Mouse (Mus musculus): ENCODE data around the gene Zbtb26. TPM values are rescaled to one million over a fixed set of nuclear protein-coding genes. Genes with fewer than 3 reads are reported as not detected.

Gene Zbtb26
- total and polyA plus RNA-seq, 3 experiments = 4.2 to 5.0 TPM; not detected in 1

- TF ChIP-seq POLR2AphosphoS5 (IDR thresholded peaks at IDR 0.05; ENCODE audit: borderline replicate concordance, low read depth, low read length) (no peak), ZC3H11A (IDR thresholded peaks at IDR 0.05; ENCODE audit: low read depth, low read length) (no peak), GATA1 (IDR thresholded peaks at IDR 0.05; ENCODE audit: low read depth, low read length) (no peak), MYB (IDR thresholded peaks at IDR 0.05; ENCODE audit: low read depth, low read length) (no peak), MAX (IDR thresholded peaks at IDR 0.05; ENCODE audit: low read length) (0 out of 2 replicates have a peak, but pooled peaks have one; percentile 51), ZKSCAN1 (IDR thresholded peaks at IDR 0.05; ENCODE audit: low read depth, low read length) (no peak), RAD21 (IDR thresholded peaks at IDR 0.05; ENCODE audit: low read depth, low read length) (no peak)
These were observed at the start of gene Zbtb26, which contains the start of the genes Zbtb6 and Rabgap1 (continued) for GRCm38 (mm10) chr2:37442611-37443591.

- no peak overlapping the region for H3K27ac ChIP-seq (ENCODE audit: control insufficient read depth, low read depth, low read length)
- no peak overlapping the region for H3K4me3 ChIP-seq (ENCODE audit: control insufficient read depth in 1 of 2, insufficient read depth in 1 of 2, low read depth in 2 of 2, low read length in 2 of 2)
- no peaks in the 10 kb centered on the region for H3K9me3 ChIP-seq (replicated peaks; ENCODE audit: insufficient read depth, low read length)
- no peak for DNase-seq (ENCODE audit: low read depth, low spot score)
- no peaks in the 10 kb centered on the region for H3K79me2 ChIP-seq (ENCODE audit: control insufficient read depth, insufficient read depth, low read length, poor library complexity)
- peaks cover 6 to 8% of the 10 kb centered on the region in 2 experiments for H3K36me3 ChIP-seq (ENCODE audit: control insufficient read depth in 1 of 2, insufficient read depth in 2 of 2, low read length in 2 of 2)
- TF ChIP-seq TBP (IDR thresholded peaks at IDR 0.05; ENCODE audit: low read depth, low read length) (no peak), KAT2A (conservative IDR thresholded peaks at IDR 0.05; ENCODE audit: low read depth, low read length) (no peak), ZKSCAN1 (IDR thresholded peaks at IDR 0.05; ENCODE audit: low read depth, low read length) (no peak), BHLHE40 (IDR thresholded peaks at IDR 0.05; ENCODE audit: borderline replicate concordance, low read depth, low read length) (no peak), JUND (IDR thresholded peaks at IDR 0.05; ENCODE audit: low read depth, low read length) (no peak), GATA1 (IDR thresholded peaks at IDR 0.05; ENCODE audit: low read depth, low read length) (no peak)
- H3K9ac ChIP-seq (ENCODE audit: control insufficient read depth, low read depth, low read length, poor library complexity, severe bottlenecking) = no peak overlapping the region
- H3K27me3 ChIP-seq (ENCODE audit: control insufficient read depth in 1 of 2, insufficient read depth in 2 of 2, low read length in 2 of 2) = no peaks in the 10 kb centered on the region
- peaks cover 0 to 6% of the 10 kb centered on the region in 2 experiments; a peak in 2 of 4 replicates for H3K4me1 ChIP-seq (ENCODE audit: control insufficient read depth in 1 of 2, insufficient read depth in 2 of 2, low read length in 2 of 2)
These were observed 46.0 kb upstream of the Zbtb26 start for GRCm38 (mm10) chr2:37488956-37489355.

DNA sequence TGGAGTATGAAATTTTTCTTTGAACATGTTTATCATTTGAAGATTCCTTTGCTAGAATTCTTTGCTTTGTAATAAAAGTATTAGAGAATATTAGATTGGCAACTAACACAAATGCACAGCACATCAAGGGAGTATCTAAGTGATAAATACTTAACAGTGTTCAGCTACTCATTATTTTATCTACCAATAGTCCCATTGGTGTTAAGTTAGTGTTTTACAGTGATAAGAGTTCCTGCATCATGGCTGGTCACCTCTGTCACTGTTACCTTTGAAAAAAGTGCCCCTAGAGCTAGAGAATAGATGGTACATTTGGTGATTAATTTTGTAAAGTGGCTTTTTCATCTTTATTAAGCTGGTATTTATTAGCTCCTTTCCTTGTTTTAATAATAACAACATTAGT is 43.5 kb upstream of the Zbtb26 start:
- H3K9ac ChIP-seq (ENCODE audit: control insufficient read depth, low read depth, low read length, poor library complexity, severe bottlenecking) = no peak overlapping the region
- H3K27ac ChIP-seq (ENCODE audit: control insufficient read depth, low read depth, low read length) = no peak overlapping the region
- no peaks in the 10 kb centered on the region for H3K79me2 ChIP-seq (ENCODE audit: control insufficient read depth, insufficient read depth, low read length, poor library complexity)
- H3K36me3 ChIP-seq (ENCODE audit: control insufficient read depth in 1 of 2, insufficient read depth in 2 of 2, low read length in 2 of 2) = peaks cover 6 to 13% of the 10 kb centered on the region in 2 experiments
- no peak for DNase-seq (ENCODE audit: low read depth, low spot score)
- peaks cover 5 to 6% of the 10 kb centered on the region in 2 experiments for H3K4me1 ChIP-seq (ENCODE audit: control insufficient read depth in 1 of 2, insufficient read depth in 2 of 2, low read length in 2 of 2)
- no peaks in the 10 kb centered on the region for H3K27me3 ChIP-seq (ENCODE audit: control insufficient read depth in 1 of 2, insufficient read depth in 2 of 2, low read length in 2 of 2)
- H3K9me3 ChIP-seq (replicated peaks; ENCODE audit: insufficient read depth, low read length) = no peaks in the 10 kb centered on the region
- TF ChIP-seq GATA1 (IDR thresholded peaks at IDR 0.05; ENCODE audit: low read depth, low read length) (no peak), JUND (IDR thresholded peaks at IDR 0.05; ENCODE audit: low read depth, low read length) (no peak), POLR2AphosphoS5 (IDR thresholded peaks at IDR 0.05; ENCODE audit: borderline replicate concordance, low read depth, low read length) (no peak), E2F4 (IDR thresholded peaks at IDR 0.05; ENCODE audit: borderline replicate concordance, low read depth, low read length) (no peak), UBTF (IDR thresholded peaks at IDR 0.05; ENCODE audit: borderline replicate concordance, insufficient read depth, low read depth, low read length) (no peak), POLR2A (IDR thresholded peaks at IDR 0.05; ENCODE audit: control insufficient read depth in 1 of 2, insufficient read depth in 1 of 2, low read depth in 1 of 2, low read length in 2 of 2, poor library complexity in 1 of 2) (no peak), NELFE (IDR thresholded peaks at IDR 0.05; ENCODE audit: low read depth, low read length) (no peak), BHLHE40 (IDR thresholded peaks at IDR 0.05; ENCODE audit: borderline replicate concordance, low read depth, low read length) (no peak), MAZ (IDR thresholded peaks at IDR 0.05; ENCODE audit: low read depth, low read length) (no peak), KAT2A (conservative IDR thresholded peaks at IDR 0.05; ENCODE audit: low read depth, low read length) (no peak), CHD2 (IDR thresholded peaks at IDR 0.05; ENCODE audit: low read length) (no peak), MEF2A (IDR thresholded peaks at IDR 0.05; ENCODE audit: extremely low read depth, insufficient replicate concordance, low read depth, low read length, poor library complexity, severe bottlenecking) (no peak), ETS1 (IDR thresholded peaks at IDR 0.05; ENCODE audit: low read depth, low read length) (no peak)
- H3K4me3 ChIP-seq (ENCODE audit: control insufficient read depth in 1 of 2, insufficient read depth in 1 of 2, low read depth in 2 of 2, low read length in 2 of 2) = no peak overlapping the region
